Mouse (Mus musculus) cerebellum, adult (tissue): ENCODE results near the gene Fam81a.

Experiments used
- ATAC-seq: cut with Nextera tagmentation; 2 replicates; pipeline ENCODE4 v1.9.2; 2017; ENCODE audit warnings: mild to moderate bottlenecking, moderate library complexity, mixed read lengths; ENCODE audit not compliant: insufficient number of reproducible peaks, low FRiP score, low TSS enrichment

Gene Fam81a

DNA sequence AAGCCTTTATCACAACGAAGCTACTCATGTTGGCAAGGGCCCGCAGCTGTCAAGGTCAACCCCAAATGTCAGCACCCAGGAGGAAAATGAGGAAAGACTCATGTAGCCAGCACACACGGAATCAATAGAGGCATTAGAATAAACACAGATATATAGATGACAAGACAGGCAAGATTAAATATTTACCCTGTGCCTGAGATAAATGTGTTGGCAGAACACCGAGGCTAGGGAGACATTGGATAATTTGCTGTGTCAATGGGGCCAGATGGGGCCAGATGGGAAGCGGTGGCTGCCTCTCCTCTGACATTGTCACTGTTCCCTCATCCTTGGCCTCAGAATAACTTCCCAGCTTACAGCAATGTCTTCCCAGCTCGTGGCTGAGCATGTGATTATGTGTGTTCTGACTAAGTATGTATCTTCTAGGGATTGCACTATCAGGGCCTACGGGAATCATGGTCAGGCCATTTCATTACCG, 72.4 kb downstream of the Fam81a start:
- ATAC-seq = no peak

DNA sequence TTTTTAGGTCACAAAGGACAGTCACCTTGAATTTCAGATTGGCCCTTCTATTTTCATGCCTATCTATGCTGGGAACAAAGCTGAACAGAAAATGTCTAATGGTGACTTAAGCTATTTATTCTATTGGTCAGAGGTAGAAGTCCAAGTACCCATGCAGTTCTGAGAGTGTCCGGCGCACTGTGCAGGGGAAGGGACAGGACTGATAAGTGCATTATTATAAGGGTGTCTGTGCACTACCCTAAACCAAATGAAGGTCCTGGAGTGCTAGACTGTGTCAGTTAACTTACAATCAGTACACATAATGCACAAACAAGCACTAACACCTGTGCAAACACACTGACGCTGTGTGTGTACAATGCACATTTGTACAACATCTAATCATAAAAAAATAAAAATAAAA, 74.9 kb downstream of the Fam81a start:
- no peak for ATAC-seq

DNA sequence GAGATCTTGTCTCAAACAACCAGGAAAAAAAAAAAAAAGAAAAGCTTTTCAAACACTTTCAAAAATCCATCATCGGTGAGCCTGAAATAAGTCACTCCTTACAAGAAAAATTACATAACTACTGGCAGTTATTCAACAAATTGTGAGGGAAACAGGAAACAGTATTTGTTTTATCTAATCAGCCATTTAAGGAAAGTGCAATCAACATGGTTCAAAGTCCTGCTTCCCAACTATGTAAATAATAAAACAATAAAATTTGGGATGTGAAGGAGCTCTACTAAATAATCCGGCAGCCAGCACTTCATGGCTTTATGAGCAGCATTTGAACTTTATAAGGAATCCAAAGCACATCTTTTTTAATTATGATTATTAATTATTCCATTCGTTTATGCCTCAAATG, 80.3 kb downstream of the Fam81a start:
- no peak for ATAC-seq

DNA sequence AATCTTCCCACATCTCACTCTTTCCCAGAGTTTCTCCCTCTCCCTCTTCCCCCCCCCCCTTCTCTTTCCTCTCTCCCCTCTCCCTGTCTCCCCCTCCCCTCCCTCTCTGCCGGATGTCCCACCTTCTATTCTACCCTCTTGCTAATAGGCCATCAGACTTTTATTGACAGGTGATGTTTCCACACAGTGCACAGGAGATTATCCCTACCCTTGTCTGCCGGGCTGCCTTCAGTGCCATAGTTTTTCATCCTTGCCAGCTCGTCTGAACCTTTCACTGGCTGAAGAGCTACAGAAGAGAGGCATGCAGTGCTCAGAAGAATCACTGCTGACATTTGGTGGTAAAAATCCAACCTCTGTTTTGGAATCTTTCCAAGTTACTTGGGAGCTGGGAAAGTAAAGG, 88.9 kb downstream of the Fam81a start:
- no peak for ATAC-seq

DNA sequence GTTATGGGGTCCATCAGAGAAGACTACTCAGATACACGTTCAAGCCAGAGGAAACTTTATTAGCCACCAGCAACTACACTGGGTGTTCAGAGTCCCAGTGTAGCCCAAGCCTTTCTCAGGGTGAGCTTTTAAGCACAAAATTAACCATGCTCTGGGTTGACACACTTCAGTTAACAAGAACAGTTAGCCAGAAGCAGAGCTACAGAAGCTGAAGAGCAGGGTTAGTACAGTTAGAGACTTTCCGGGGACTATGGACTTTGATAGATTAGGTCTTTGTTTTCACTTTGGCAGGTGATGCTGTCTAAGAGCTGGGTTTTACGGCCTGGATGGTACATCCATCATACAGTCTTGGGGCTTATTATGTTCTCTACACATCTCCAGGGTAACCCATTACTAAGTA, 89.6 kb downstream of the Fam81a start:
- ATAC-seq = no peak

DNA sequence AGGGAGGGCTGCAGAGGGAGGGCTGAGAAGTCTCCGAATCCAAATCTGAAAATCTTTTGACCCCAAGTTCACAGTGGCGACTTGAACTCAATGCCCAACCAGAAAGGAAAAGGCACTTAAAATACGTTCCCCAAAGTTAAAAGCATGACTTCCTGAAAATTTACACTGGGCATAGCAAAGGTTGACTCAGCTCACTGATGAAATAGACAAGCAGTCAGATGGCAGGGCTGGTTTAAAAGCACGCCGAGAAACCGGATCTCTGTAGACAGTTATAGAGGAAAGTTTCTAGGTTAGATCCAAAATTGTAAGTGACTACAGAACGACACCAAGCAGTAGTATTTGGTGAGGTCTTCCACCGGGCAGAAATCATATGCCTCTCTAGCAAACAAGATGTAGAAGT, 92.5 kb downstream of the Fam81a start:
- no peak for ATAC-seq

DNA sequence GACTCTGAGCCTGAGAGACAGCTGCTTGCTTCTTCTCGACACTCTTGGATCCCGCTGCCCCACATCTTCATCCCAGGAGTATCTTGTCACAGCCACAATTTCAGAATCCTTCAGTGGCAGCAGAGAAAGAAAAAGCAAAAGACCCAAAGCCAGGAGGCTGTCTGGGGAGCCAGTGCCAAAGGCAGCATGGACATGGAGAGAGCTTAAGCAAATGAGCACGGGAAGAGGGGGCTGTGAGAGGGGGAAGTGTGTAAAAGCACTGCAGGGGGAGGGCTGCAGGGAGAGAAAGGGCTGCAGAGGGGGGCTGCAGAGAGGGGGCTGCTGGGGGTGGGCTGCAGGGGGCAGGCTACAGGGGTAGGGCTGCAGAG, 93.0 kb downstream of the Fam81a start:
- ATAC-seq = no peak

DNA sequence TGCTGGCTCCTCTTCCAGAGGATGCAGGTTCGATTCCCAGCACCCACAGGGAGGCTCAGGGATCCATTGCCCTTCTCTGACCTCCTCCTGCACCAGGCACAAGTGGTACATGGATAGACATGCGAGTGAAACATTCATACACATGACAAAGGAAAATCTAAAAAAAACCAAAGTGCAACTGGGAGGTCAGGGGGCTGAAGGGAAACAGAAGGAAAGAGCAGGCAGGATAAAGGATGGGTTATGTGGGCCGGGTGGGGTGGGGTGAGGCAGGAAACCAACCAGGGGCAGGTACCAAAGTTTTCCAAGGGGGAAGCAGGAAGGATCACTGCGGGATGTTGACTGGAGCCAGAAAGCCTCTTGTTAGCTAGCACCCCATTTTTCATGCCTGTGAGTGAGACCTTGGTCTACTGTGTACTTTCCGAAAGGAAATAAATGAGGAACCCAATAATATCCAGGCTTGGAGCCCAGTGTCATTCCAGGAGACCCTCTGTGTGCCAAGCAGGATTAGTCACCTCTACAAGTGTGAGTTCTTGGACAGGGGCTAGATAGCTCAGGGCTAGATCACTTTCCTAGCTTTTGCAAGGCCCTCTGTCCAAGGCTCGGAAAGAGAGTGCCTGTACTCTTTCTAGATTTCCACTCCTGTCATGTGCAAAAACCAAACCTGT, 93.5 kb downstream of the Fam81a start:
- no peak for ATAC-seq

DNA sequence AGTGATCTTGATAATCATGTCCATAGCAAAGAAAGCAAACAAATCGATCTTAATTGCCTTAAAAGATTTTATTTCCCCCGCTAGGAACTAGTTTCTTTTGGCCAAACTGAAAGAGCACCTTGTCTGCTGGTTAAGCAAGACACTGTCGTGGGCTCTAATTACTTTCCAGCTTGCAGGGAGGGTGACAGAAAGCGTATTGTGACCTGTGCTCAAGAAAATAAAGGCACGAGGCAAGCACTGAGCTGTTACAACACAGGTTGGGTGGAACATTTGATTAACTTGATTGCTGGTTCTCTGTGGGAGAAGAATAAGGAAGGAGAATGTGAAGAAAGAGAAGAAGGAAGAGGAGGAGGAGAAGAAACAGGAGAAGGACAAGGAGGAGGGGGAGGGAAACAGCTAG, 94.1 kb downstream of the Fam81a start:
- ATAC-seq = no peak

DNA sequence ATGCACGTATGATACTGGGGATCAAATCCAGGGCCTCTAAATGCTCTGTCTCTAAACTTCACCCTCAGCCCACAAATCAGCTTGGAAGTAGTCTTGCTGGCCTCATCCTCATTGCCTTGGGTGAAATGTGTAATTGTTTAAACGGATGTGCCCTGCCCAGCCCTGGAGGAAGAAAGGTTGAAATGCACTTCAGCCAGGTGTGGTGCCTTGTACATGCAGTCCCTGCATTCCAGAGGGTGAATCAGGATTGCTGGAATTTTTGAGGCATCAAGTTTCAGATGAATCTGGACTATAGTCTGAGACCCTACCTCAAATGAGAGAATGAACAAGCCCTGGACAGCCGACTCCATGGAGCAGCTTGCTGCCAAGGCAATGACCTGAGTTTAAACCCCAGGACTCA, 94.5 kb downstream of the Fam81a start:
- ATAC-seq = no peak

DNA sequence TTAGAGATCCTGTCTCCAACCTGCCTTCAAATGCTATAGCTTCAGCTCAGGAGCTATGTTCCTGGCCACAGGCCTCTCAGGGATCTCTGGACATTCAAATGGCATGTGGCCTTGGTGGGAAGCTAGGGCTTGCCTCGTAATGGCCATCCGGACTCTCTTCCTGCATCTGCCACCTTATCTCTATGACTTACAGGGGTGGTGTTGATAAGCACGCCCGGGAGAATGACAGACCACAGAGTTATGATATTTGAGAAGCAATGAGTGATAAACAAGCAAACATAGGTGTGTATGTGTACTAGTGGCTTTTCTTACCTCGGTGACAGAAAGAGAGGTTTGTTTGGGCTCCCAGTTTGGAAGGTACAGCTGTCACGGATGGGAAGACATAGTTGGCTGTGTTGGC, 96.1 kb downstream of the Fam81a start:
- ATAC-seq = no peak

DNA sequence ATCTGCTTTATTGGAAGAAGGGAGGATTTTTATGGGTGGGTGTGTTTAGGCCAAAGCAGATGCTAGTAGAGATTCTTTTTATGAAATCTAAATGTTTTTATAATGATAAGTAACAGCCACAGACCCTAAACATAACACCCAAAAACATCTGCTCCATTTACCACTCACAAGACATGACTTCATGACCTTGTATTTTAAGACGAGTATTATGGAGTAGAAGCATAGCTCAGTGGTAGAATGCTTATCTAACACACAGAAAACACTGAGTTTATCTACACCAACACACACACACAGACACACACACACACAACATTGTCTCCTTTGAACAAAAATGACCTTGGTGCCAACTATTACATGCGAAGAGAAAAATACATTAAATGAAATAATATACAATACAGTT, 97.5 kb downstream of the Fam81a start:
- ATAC-seq = no peak

DNA sequence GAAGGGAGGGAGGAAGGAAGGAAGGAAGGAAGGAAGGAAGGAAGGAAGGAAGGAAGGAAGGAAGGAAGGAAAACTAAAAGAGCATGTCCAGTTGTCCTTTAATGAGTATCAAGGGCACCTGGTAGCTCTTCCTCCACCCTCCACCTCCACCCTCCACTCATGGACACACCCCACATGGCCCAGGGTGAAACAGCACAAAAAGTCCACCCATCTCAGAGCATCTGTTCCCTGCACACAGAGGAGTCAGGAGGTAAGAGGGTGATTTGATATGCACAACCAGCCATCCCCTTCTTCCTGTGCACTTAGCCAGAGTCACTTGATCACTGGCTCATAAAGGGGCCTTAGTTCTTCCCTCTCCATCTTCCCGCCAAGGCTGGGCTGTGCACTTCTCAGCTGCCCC, 99.4 kb downstream of the Fam81a start:
- no peak for ATAC-seq

DNA sequence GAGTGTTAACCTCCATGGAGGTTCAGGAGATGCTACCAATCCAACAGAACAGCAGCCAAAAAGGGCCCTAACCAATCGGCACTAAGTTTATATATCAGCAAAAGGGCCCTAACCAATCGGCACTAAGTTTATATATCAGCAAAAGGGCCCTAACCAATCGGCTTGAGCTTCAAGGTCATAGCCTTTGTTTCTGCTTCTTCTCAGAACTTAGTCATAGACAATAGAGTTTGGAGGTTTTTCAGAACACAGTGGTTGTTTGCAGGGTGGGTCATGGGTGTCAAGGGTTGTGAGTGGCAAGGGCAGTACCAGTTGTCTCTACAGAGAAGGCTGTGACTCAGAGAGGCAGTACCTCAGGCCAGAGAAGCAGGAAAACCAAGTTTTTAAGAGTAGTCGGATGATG, 100.2 kb downstream of the Fam81a start:
- no peak for ATAC-seq

DNA sequence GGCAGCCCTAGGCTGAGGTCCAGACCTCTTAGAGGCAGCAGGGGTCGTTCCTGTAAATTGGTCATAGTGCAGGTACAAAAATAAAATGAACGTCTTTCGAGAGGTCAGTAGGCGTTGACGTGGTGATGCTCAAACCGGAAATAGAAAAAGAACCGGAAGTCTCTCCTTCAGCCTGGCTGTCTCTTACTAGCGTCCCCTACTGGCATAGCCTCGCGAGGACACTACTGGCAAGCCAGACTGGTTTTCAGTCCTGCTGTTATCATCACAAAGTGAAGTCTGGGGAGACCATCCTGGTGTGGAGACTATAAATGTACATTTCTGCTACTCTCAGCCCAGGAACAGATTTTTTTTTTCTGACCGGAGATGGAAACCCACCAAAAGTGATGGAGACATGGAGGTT, 101.8 kb downstream of the Fam81a start:
- no peak for ATAC-seq

DNA sequence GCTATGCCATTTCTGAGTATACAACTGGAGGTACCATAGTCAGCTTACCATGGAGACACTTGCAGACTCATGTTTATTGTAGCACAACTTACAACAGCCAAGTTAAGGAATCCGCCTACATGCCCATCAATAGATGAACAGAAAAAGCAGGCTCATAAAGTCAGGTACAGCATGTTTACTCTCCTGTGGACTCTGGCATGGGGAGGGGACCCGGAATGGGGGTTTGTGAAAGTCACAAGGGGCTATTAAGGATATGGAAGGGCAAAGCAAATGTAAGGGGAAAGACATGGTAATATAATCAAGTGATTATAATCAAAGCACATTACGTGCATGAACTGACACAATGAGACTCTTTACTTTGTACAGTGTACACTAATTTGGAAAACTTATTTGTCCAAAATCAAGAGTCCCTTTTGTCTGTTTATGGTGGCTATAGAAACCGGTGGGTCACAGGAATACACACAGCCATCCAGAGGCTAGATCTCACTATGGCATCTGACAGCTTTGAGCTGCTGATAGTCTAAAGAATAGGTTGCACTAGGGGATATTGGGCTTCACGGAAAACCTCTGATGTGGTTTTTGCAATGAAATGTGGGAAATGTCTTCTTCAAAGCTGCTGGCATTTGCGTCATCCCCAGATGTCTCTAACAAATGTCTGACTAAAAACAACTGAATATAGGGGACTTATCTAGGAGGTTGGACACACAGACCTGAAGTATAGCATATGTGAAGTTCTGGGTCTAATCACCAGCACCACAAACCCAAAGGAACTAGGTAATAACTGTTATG, 102.6 kb downstream of the Fam81a start:
- no peak for ATAC-seq
